Mouse (Mus musculus) right cerebral cortex, postnatal 14 days (tissue): ENCODE data around the gene Cfl2.
"Not testable (repeated sequence)": the region's sequence is repeated elsewhere in the genome, so short reads cannot be mapped to it uniquely, and the experiment has no call there.

Source experiments
- DNase-seq: peaks from one replicate; pipeline ENCODE4 v3.0.0; 2022

The Cfl2 gene

GRCm38 (mm10) chr12:54862606-54863535 lies at the start of gene Cfl2:
Gene Cfl2 (minus strand): TSS chr12:54862877.
- DNase-seq = peak; percentile 89

GRCm38 (mm10) chr12:54910387-54910786 lies 47.7 kb upstream of the Cfl2 start:
- DNase-seq = no peak

- DNase-seq = not testable (repeated sequence)
Measured at GRCm38 (mm10) chr12:54892559-54892958, 29.9 kb upstream of the Cfl2 start.

GRCm38 (mm10) chr12:54890426-54890825 lies 27.7 kb upstream of the Cfl2 start:
- no peak for DNase-seq

- no peak for DNase-seq
Measured at GRCm38 (mm10) chr12:54887580-54888127, 25.0 kb upstream of the Cfl2 start.

GRCm38 (mm10) chr12:54879630-54880029 lies 17.0 kb upstream of the Cfl2 start:
- DNase-seq = peak; percentile 52

- DNase-seq = no peak
Measured at GRCm38 (mm10) chr12:54879211-54879610, 16.5 kb upstream of the Cfl2 start.

- DNase-seq = no peak
Measured at GRCm38 (mm10) chr12:54877875-54878274, 15.2 kb upstream of the Cfl2 start.

- no peak for DNase-seq
Measured at GRCm38 (mm10) chr12:54876879-54877278, 14.2 kb upstream of the Cfl2 start.

- DNase-seq = no peak
Measured at GRCm38 (mm10) chr12:54874711-54875110, 12.0 kb upstream of the Cfl2 start.

- peak; percentile 46 for DNase-seq
Measured at GRCm38 (mm10) chr12:54861991-54862605, 579 bp downstream of the Cfl2 start.

GRCm38 (mm10) chr12:54859531-54859930 lies 3.1 kb downstream of the Cfl2 start:
- peak; percentile 31 for DNase-seq

- DNase-seq = no peak
Measured at GRCm38 (mm10) chr12:54850551-54850950, 12.1 kb downstream of the Cfl2 start.

GRCm38 (mm10) chr12:54844415-54844814 lies 18.3 kb downstream of the Cfl2 start:
- no peak for DNase-seq

- DNase-seq = no peak
Measured at GRCm38 (mm10) chr12:54841576-54841975, 21.1 kb downstream of the Cfl2 start.

- DNase-seq = no peak
Measured at GRCm38 (mm10) chr12:54839815-54840214, 22.9 kb downstream of the Cfl2 start.

GRCm38 (mm10) chr12:54838931-54839330 lies 23.7 kb downstream of the Cfl2 start:
- DNase-seq = no peak

GRCm38 (mm10) chr12:54835608-54836570 lies 26.8 kb downstream of the Cfl2 start:
- no peak for DNase-seq

GRCm38 (mm10) chr12:54834925-54835447 lies 27.7 kb downstream of the Cfl2 start:
- DNase-seq = peak; percentile 75

GRCm38 (mm10) chr12:54833856-54834399 lies 28.7 kb downstream of the Cfl2 start:
- DNase-seq = no peak

- DNase-seq = not testable (repeated sequence)
Measured at GRCm38 (mm10) chr12:54831927-54832326, 30.8 kb downstream of the Cfl2 start.

- DNase-seq = peak; percentile 85
Measured at GRCm38 (mm10) chr12:54830574-54830973, 32.1 kb downstream of the Cfl2 start.
